Mouse (Mus musculus): ENCODE data around the gene Neurl2. TPM values are rescaled to one million over a fixed set of nuclear protein-coding genes. Genes with fewer than 3 reads are reported as not detected.

Neurl2 gene
- polyA plus RNA-seq, 1 experiment from 2014 or later: 44.5 TPM

DNA sequence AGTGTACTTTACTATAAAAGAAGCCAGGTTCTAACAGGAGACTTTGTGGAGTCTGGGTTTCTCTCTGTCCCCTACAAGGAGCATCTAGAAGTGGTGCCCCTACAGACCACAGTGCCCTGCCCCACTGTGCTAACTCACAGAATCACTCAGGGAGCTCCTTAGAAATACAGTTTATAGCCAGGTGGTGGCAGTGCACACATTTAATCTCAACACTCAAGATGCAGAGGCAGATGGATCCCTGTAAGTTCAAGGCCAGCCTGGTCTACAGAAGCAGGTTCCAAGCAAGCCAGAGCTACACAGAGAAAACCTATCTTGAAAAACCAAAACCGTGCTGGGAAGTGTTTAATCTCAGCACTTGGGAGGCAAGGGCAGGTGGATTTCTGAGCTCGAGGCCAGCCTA lies 39.5 kb downstream of the Neurl2 start:
- Histone ChIP-seq H3K36me3 (peaks cover 92% of the 10 kb centered on the region), H3K9ac (peak overlapping the region; percentile 57; the same call in 1 of the 2 replicates)
- WGBS: 90% methylated on average over 2 of the region's 2 CpGs

DNA sequence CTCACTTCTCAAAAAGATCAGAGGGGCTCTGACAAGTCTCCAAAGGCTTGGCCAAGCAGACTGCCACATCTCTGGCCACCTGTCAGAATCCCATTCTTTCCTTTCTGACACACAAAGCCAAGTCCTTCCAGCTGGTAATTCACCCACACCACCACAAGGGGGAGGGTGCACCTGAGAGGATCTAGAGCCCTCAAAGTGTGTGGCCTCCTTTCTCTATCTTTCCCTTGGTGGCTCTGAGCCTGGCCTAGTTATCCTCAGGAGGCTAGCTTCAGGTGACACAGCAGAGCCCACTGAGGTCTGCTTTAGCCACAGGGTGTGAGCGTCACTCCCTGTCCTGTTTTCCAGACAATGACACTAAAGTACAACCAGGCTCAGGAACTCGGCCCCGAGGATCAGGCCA lies 40.0 kb downstream of the Neurl2 start:
- Histone ChIP-seq H3K27ac (replicated peaks) (peak overlapping the region; percentile 75), H3K27me3 (replicated peaks) (no peaks in the 10 kb centered on the region), H3K9me3 (no peaks in the 10 kb centered on the region), H3K4me1 (peaks cover 24% of the 10 kb centered on the region), H3K4me2 (no peak overlapping the region), H3K36me3 (peaks cover 92% of the 10 kb centered on the region), H3K4me3 (no peak overlapping the region), H3K9ac (peak overlapping the region; percentile 29; the same call in 1 of the 2 replicates)
- WGBS: 47% methylated on average over 3 of the region's 3 CpGs
- ATAC-seq (ENCODE audit: extremely low read depth, insufficient number of reproducible peaks, low FRiP score, low TSS enrichment): no peak

More for the DNA sequence above, 39.5 kb downstream of the Neurl2 start:
- H3K27ac ChIP-seq (replicated peaks): peak overlapping the region; percentile 75
- H3K4me3 ChIP-seq: no peak overlapping the region
- no peaks in the 10 kb centered on the region for H3K9me3 ChIP-seq
- H3K27me3 ChIP-seq (replicated peaks): no peaks in the 10 kb centered on the region
- peaks cover 19% of the 10 kb centered on the region for H3K4me1 ChIP-seq
- ATAC-seq (ENCODE audit: extremely low read depth, insufficient number of reproducible peaks, low FRiP score, low TSS enrichment): no peak
- H3K4me2 ChIP-seq: no peak overlapping the region

DNA sequence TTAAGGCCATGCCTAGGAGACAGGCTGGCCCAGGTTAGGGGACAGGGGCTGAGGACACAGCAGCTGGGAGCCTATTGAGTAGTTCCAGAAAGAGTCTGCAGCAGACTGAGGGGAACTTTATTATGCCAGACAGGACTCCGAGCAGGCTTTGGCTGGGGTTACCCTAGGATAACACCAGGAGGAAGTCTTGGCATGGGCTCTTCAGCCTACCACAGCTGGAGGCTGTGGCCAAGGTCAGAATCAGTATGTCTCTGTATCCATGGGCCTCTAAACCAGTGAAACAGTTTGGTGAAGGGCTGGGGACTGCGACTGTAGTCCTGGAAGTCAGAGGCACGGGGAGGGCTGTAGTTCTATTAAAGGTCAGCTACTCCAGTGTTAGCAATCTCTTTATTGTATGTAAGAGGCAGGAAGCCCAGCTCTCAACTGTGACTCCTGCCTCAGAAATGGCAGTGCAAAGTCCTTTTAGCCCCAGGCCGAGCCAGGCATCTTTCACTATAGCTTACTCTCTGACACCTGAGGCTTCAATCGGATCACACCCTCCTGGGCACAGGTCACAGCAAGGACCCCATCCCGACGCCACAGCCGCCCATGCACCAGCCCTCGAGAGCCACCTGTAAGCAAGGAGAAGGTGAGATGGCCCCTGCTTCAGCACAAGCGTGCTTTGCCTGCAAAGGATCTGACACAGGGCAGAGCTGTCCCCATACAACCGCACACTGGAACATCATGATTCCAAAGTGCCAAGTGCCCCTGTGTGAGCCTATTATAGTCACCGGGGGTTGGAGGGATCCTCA lies 40.7 kb downstream of the Neurl2 start:
- no peak overlapping the region for H3K4me3 ChIP-seq
- no peaks in the 10 kb centered on the region for H3K9me3 ChIP-seq
- H3K9ac ChIP-seq: no peak overlapping the region
- no peak for ATAC-seq (ENCODE audit: extremely low read depth, insufficient number of reproducible peaks, low FRiP score, low TSS enrichment)
- H3K36me3 ChIP-seq: peaks cover 89% of the 10 kb centered on the region
- peak overlapping the region; percentile 75 for H3K27ac ChIP-seq (replicated peaks)
- no peak overlapping the region for H3K4me2 ChIP-seq
- 84% methylated on average over 12 of the region's 12 CpGs for WGBS
- H3K4me1 ChIP-seq: peaks cover 30% of the 10 kb centered on the region
- H3K27me3 ChIP-seq (replicated peaks): no peaks in the 10 kb centered on the region

DNA sequence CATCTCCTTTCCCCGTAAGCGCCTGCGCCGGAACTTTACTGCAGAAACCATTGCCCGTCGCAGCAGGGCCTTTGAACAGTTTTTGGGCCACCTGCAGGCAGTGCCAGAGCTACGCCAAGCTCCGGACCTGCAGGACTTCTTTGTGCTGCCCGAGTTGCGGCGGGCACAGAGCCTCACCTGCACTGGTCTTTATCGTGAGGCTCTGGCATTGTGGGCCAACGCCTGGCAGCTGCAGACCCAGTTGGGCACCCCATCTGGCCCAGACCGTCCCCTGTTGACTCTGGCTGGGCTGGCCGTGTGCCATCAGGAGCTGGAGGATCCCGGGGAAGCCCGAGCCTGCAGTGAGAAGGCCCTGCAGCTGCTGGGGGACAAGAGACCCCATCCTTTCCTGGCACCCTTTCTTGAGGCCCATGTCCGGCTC lies 41.4 kb downstream of the Neurl2 start:
- Histone ChIP-seq H3K4me3 (no peak overlapping the region), H3K27ac (replicated peaks) (no peak overlapping the region), H3K9ac (no peak overlapping the region), H3K4me1 (peaks cover 37% of the 10 kb centered on the region), H3K36me3 (peaks cover 84% of the 10 kb centered on the region), H3K4me2 (no peak overlapping the region), H3K9me3 (no peaks in the 10 kb centered on the region), H3K27me3 (replicated peaks) (no peaks in the 10 kb centered on the region)
- WGBS: 90% methylated on average over 18 of the region's 18 CpGs
- no peak for ATAC-seq (ENCODE audit: extremely low read depth, insufficient number of reproducible peaks, low FRiP score, low TSS enrichment)

DNA sequence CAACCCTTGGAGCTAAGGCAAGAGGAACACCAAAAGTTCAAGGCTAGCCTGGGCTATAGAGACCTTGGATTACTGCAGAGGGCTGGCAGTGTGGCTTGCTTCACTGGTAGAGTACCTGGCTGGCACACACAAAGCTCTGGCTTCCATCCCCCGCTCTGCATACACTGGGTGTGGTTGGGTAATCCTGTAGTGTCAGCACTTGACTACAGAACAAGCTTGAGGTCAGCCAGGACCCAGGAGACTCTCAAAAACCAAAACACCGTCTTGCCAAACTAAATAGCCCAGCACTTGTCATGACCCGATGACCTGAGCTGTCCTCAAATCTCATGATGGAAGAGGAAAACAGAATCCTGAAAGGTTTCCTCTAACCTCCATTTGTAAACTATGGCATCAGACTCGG lies 42.8 kb downstream of the Neurl2 start:
- 69% methylated on average over 4 of the region's 4 CpGs for WGBS
- peaks cover 70% of the 10 kb centered on the region for H3K36me3 ChIP-seq

DNA sequence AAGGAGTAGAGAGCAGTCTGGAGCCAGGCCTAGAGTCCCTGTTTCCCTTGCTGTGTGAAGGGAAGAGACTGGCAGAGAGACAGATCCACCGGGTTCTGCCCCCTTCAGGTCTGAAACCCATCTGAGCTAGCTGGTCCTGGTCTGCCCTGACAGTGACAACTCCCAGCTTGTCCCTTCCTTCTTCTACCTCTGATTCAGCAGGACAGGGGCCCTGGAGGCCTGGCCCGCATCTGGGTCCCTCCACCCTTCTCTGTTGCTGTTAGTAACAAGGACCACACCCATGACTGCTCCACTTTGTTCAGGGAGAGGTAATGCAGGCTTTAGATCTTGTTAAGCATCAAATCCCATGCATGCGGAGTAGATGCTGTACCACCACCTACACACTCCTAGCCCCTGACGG lies 44.8 kb downstream of the Neurl2 start:
- ATAC-seq (ENCODE audit: extremely low read depth, insufficient number of reproducible peaks, low FRiP score, low TSS enrichment): no peak
- Histone ChIP-seq H3K4me3 (no peak overlapping the region), H3K9ac (peak overlapping the region; percentile 30; the same call in 1 of the 2 replicates), H3K4me1 (peaks cover 42% of the 10 kb centered on the region), H3K36me3 (peaks cover 54% of the 10 kb centered on the region), H3K27ac (replicated peaks) (no peak overlapping the region), H3K9me3 (no peaks in the 10 kb centered on the region), H3K27me3 (replicated peaks) (no peaks in the 10 kb centered on the region), H3K4me2 (no peak overlapping the region)
- 59% methylated on average over 4 of the region's 4 CpGs for WGBS

More for the DNA sequence above, 42.8 kb downstream of the Neurl2 start:
- Histone ChIP-seq H3K27ac (replicated peaks) (no peak overlapping the region), H3K27me3 (replicated peaks) (no peaks in the 10 kb centered on the region), H3K4me3 (no peak overlapping the region), H3K9ac (no peak overlapping the region), H3K4me1 (peaks cover 42% of the 10 kb centered on the region), H3K9me3 (no peaks in the 10 kb centered on the region), H3K4me2 (no peak overlapping the region)
- ATAC-seq (ENCODE audit: extremely low read depth, insufficient number of reproducible peaks, low FRiP score, low TSS enrichment): no peak

DNA sequence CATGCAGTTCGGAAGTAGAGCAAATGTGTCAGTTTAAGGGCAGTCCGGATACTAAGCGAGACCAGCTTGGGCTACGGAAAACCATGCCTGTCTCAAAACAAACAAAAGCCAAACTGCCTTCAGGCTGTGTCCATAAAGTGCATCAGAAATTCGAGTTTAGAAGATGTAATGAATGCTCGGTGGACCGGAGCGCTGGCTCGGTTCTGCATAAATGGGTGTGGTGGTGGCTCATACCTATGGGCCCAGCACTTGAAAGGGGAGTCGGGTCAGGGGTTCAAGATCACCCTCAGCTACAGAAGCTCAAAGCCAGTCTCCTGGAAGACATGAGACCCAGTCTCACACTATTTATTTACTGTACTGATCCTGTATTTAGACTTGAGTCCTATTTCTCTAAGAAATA lies 45.5 kb downstream of the Neurl2 start:
- 84% methylated on average over 10 of the region's 10 CpGs for WGBS
- Histone ChIP-seq H3K27me3 (replicated peaks) (no peaks in the 10 kb centered on the region), H3K4me2 (peak overlapping the region; percentile 87), H3K27ac (replicated peaks) (no peak overlapping the region), H3K4me3 (no peak overlapping the region), H3K9me3 (no peaks in the 10 kb centered on the region), H3K4me1 (peaks cover 36% of the 10 kb centered on the region), H3K36me3 (peaks cover 47% of the 10 kb centered on the region), H3K9ac (peak overlapping the region; percentile 28; the same call in 1 of the 2 replicates)
- no peak for ATAC-seq (ENCODE audit: extremely low read depth, insufficient number of reproducible peaks, low FRiP score, low TSS enrichment)

DNA sequence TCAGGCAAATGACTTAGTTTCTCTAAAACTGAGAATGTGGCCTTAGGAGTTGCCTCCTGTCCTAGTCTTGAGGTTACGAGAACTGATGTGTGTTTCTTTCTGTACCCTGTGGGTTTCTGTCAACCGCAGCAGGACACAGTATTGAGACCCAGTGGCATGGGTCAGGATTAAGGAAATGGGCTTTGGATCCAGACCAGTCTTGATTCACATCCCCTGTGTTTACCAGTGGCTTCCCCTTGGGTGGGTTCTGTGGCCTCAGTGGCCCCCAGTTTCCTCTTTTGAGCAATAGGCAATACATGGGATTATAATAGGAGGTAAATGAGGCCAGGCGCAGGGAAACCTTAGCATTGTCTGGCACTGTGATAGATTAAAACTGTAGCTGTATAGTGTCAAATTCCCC lies 46.2 kb downstream of the Neurl2 start:
- Histone ChIP-seq H3K4me2 (peak overlapping the region; percentile 87), H3K27ac (replicated peaks) (peak overlapping the region; percentile 95), H3K9me3 (no peaks in the 10 kb centered on the region), H3K27me3 (replicated peaks) (no peaks in the 10 kb centered on the region), H3K4me3 (peak overlapping the region; percentile 80), H3K36me3 (peaks cover 40% of the 10 kb centered on the region), H3K4me1 (peaks cover 36% of the 10 kb centered on the region), H3K9ac (peak overlapping the region; percentile 95)
- ATAC-seq (ENCODE audit: extremely low read depth, insufficient number of reproducible peaks, low FRiP score, low TSS enrichment): no peak
- WGBS: 81% methylated on average over 3 of the region's 3 CpGs

DNA sequence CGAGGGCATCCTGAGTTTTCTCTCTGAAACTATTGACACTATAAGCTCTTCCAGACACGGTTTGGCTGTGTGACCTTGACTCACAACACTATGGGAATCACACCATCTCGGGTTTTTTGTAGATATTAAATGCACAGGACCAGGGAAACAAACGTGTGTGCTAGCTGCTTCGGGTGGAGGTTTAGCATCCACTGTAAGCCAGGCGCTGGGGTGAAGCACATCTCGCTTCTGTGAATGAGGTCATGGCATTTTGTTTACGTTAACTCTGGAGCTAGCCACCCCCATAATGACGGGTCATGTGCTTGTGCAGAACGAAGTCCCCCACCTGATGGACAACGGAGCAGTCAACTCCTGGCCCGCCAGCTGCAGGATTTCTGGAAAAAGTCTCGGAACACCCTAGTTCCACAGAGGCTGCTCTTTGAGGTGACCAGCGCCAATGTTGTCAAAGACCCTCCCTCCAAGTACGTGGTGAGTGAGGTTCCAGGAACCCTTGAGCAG lies 46.8 kb downstream of the Neurl2 start:
- Histone ChIP-seq H3K4me3 (peak overlapping the region; percentile 80), H3K27ac (replicated peaks) (peak overlapping the region; percentile 95), H3K4me2 (peak overlapping the region; percentile 87), H3K27me3 (replicated peaks) (no peaks in the 10 kb centered on the region), H3K9me3 (no peaks in the 10 kb centered on the region), H3K9ac (peak overlapping the region; percentile 95), H3K36me3 (peaks cover 34% of the 10 kb centered on the region), H3K4me1 (peaks cover 36% of the 10 kb centered on the region)
- 4% methylated on average over 15 of the region's 15 CpGs for WGBS
- ATAC-seq (ENCODE audit: extremely low read depth, insufficient number of reproducible peaks, low FRiP score, low TSS enrichment): 0 out of 2 replicates have a peak, but pooled peaks have one; percentile 2

DNA sequence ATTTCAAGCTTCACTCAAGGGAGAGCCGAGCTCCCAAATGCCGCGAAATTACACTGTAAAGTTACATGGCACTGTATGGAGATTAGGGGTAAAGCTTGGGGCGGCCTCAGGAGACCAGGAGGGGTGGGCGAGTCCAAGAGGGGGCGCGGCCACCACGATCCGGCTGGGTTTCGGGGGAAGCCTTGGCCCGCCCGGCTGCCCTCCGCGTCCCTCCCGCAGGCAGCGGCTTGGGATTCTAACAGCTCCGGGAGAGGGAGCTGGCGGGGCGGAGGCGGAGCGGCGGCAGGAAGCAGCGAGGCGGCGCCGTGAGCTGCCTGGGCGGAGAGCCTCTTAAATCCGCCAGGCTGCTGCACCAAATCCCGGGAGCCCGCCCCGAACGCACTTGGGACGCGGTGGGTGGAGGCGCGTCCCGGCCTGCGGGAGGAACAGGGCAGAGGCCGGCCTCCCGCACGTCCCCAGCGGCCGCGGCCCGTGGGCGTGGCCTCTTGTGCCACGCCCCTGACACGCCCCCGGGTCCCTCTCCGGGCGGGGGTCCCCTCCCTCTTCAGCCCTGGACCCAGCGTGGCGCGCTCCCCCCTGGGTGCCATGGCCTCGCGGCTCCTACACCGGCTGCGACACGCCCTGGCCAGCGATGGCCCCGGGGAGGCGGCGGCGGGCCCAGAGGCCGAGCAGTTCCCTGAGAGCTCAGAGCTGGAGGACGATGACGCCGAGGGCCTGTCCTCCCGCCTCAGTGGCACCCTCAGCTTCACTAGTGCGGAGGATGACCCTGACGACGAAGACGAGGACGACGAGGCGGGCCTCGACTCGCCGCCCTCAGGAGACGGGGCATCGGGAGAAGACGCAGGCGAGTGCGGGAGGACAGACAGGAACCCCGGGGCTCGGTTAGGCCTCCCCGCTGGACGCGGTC lies 47.5 kb downstream of the Neurl2 start, which contains the start of gene Snx21:
Gene Snx21 (plus strand): TSS at position 343 of the 907 bp plus-strand sequence.
- WGBS: under 1% methylated on average over 89 of the region's 89 CpGs
- Histone ChIP-seq H3K4me1 (peaks cover 36% of the 10 kb centered on the region), H3K9ac (peak within 1 kb of the TSS; percentile 95), H3K9me3 (no peaks in the 10 kb centered on the region), H3K27me3 (replicated peaks) (no peaks in the 10 kb centered on the region), H3K4me3 (peak within 1 kb of the TSS; percentile 80), H3K36me3 (peaks cover 27% of the 10 kb centered on the region), H3K4me2 (peak within 1 kb of the TSS; percentile 87), H3K27ac (replicated peaks) (peak within 1 kb of the TSS; percentile 95)
- ATAC-seq (ENCODE audit: extremely low read depth, insufficient number of reproducible peaks, low FRiP score, low TSS enrichment): peak; percentile 94

DNA sequence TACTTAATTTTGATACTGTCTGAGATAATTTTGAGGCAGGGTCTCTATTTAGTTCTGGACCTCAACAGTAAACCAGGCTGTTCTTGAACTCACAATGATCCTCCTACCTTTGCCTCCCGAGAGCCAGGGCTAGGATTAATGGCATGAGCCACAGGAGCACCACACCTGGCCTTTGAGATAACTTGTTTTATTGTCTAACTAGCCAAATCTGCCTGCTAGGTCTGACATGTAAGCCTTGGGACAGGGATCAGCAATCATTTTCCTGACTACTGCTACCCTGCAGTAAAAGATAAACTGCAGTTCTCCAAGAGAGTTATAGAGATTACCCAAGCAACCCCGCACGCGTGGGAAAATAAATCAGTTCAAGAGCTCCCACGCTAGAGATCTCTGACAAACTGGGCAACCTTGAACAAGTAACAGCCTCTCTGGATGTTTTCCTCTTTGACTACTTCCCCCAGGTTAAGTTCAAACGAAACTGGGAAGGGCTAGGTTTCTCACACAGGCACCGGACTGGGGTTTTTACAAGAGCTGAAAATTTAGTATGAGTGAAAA lies 48.3 kb downstream of the Neurl2 start:
- peaks cover 20% of the 10 kb centered on the region for H3K36me3 ChIP-seq
- peak overlapping the region; percentile 95 for H3K9ac ChIP-seq
- WGBS: 6% methylated on average over 7 of the region's 7 CpGs
- H3K4me2 ChIP-seq: peak overlapping the region; percentile 87
- peak overlapping the region; percentile 95 for H3K27ac ChIP-seq (replicated peaks)
- H3K27me3 ChIP-seq (replicated peaks): no peaks in the 10 kb centered on the region
- peaks cover 36% of the 10 kb centered on the region for H3K4me1 ChIP-seq
- H3K9me3 ChIP-seq: no peaks in the 10 kb centered on the region
- peak overlapping the region; percentile 80 for H3K4me3 ChIP-seq
- ATAC-seq (ENCODE audit: extremely low read depth, insufficient number of reproducible peaks, low FRiP score, low TSS enrichment): no peak
